Mouse (Mus musculus) yolk sac, embryonic 10.5 days (tissue): ENCODE results near the gene Stxbp2.

Experiments used
- DNase-seq: peaks from one replicate; pipeline ENCODE4 v3.0.0-alpha.2; 2017; ENCODE audit warnings: low spot score

Stxbp2 gene

GRCm38 (mm10) chr8:3682435-3682834 lies 51.7 kb downstream of the Stxbp2 start:
- DNase-seq: no peak

GRCm38 (mm10) chr8:3683408-3684176 lies 52.8 kb downstream of the Stxbp2 start:
- no peak for DNase-seq

- DNase-seq: no peak
Measured at GRCm38 (mm10) chr8:3684530-3684929, 53.8 kb downstream of the Stxbp2 start.

GRCm38 (mm10) chr8:3685422-3685821 lies 54.7 kb downstream of the Stxbp2 start:
- no peak for DNase-seq

GRCm38 (mm10) chr8:3687537-3687936 lies 56.8 kb downstream of the Stxbp2 start:
- DNase-seq: no peak

- DNase-seq: no peak
Measured at GRCm38 (mm10) chr8:3690774-3691173, 60.0 kb downstream of the Stxbp2 start.
